Mouse (Mus musculus): ENCODE results near the gene Car10. TPM values are rescaled to one million over a fixed set of nuclear protein-coding genes. Genes with fewer than 3 reads are reported as not detected.
A peak's percentile ranks its signal among the peaks of the same experiment; 100 is the strongest.

The Car10 gene
- polyA plus RNA-seq, 1 experiment from 2014 or later, result 29.3 TPM

DNA sequence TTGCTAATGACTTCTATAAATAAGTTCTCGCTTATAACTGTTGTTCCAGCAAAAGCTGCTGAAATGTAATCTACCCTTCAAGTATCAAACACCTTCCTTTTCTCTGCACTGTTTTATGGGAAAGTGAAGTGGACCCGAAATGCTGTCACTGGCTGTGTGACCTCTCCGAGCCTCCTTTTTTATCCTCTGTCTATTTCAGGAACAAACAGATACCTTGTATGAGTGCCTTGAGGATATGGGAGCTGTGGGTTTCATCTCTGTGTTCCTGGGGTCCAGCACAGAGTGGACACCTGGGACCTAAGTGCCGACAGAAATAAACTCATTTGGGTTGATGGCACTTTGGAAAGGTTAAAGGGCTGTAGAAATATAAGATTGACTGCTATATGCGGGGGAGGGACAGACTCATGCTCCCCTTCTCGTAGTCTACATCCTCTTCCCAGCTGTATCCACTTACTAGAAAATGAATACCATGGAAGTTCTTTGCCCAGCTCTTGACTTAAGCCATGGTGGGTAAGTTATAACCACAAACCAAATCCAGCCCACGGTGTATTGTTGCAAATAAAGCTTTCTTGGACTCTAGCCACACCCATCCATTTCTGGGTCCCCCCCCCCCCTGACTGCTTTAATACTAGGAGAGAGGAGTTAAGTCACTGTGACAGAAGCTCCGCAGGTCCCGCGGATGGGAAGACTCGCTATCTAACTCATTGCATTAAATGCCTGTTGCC is 474.3 kb downstream of the Car10 start:
- H3K27me3 ChIP-seq, result no peaks in the 10 kb centered on the region
- no peak overlapping the region for H3K4me3 ChIP-seq
- H3K27ac ChIP-seq, result no peak overlapping the region
- no peak overlapping the region for H3K4me2 ChIP-seq
- 82% methylated on average over 11 of the region's 11 CpGs for WGBS
- no peaks in the 10 kb centered on the region for H3K4me1 ChIP-seq (replicated peaks)
- no peak overlapping the region for H3K9ac ChIP-seq
- no peak for ATAC-seq (ENCODE audit: low FRiP score)
- H3K36me3 ChIP-seq, result no peaks in the 10 kb centered on the region
- H3K9me3 ChIP-seq, result no peaks in the 10 kb centered on the region

GRCm38 (mm10) chr11:93577441-93577840 is 479.6 kb downstream of the Car10 start:
- ATAC-seq (ENCODE audit: low FRiP score), result no peak
- H3K4me3 ChIP-seq, result no peak overlapping the region
- H3K9me3 ChIP-seq, result no peaks in the 10 kb centered on the region
- H3K27ac ChIP-seq, result no peak overlapping the region
- H3K4me1 ChIP-seq (replicated peaks), result peaks cover 4% of the 10 kb centered on the region; the same call in 1 of the 2 replicates
- H3K4me2 ChIP-seq, result no peak overlapping the region
- H3K27me3 ChIP-seq, result no peaks in the 10 kb centered on the region
- WGBS, result 98% methylated on average over 2 of the region's 2 CpGs
- H3K36me3 ChIP-seq, result no peaks in the 10 kb centered on the region
- no peak overlapping the region for H3K9ac ChIP-seq

DNA sequence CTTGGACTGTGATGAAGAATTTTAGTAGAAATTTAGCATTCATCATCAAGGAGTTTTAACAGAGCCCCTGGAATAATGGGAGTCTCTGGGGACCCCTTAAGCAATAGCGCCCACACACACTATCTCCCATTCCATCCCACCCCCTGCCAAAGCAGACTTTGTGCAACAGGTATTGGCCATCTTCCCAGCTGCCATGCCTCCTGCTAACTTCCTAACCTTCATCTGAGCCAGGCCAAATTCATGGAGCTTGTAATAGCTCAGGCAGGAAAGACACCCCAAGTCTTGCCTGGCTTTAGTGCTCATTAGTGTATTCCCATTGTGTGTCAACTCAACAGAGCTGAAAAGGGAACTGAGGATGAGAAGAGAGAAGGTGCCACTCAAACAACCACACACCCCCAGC is 481.8 kb downstream of the Car10 start:
- Histone ChIP-seq H3K9ac (no peak overlapping the region), H3K4me1 (replicated peaks) (peaks cover 4% of the 10 kb centered on the region; the same call in 1 of the 2 replicates), H3K27ac (no peak overlapping the region), H3K4me3 (no peak overlapping the region), H3K27me3 (no peaks in the 10 kb centered on the region), H3K4me2 (no peak overlapping the region), H3K9me3 (no peaks in the 10 kb centered on the region), H3K36me3 (no peaks in the 10 kb centered on the region)
- WGBS, result 94% methylated on average over 1 of the region's 1 CpGs
- ATAC-seq (ENCODE audit: low FRiP score), result no peak

GRCm38 (mm10) chr11:93581326-93581725 is 483.5 kb downstream of the Car10 start:
- WGBS, result 65% methylated on average over 4 of the region's 4 CpGs
- Histone ChIP-seq H3K9ac (no peak overlapping the region), H3K4me3 (no peak overlapping the region), H3K4me1 (replicated peaks) (peaks cover 4% of the 10 kb centered on the region; the same call in 1 of the 2 replicates), H3K36me3 (no peaks in the 10 kb centered on the region), H3K9me3 (no peaks in the 10 kb centered on the region), H3K27ac (no peak overlapping the region), H3K27me3 (no peaks in the 10 kb centered on the region), H3K4me2 (no peak overlapping the region)
- ATAC-seq (ENCODE audit: low FRiP score), result no peak

DNA sequence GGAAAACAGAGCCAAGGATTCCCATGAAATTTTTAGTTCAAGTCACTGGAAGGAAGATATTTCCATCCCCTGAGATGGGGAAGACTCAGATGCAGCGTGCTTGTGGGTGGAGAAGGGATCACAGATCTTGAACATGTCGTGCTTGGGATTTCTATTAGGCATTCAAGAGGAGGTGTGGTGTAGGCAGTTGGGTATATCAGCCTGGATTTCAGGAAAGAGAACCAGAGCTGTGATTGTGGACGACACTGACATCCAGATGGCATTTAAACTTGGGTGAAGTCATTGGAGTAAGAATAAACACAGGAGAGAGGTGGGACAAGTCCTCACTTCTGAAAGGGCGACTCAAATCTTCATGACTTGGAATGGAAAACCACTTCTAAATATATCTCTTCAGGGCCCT is 490.0 kb downstream of the Car10 start:
- no peak overlapping the region for H3K4me2 ChIP-seq
- no peaks in the 10 kb centered on the region for H3K27me3 ChIP-seq
- H3K36me3 ChIP-seq, result no peaks in the 10 kb centered on the region
- no peak for ATAC-seq (ENCODE audit: low FRiP score)
- no peak overlapping the region for H3K27ac ChIP-seq
- no peak overlapping the region for H3K9ac ChIP-seq
- H3K4me1 ChIP-seq (replicated peaks), result no peaks in the 10 kb centered on the region
- no peaks in the 10 kb centered on the region; the same call in 1 of the 2 replicates for H3K9me3 ChIP-seq
- 81% methylated on average over 4 of the region's 4 CpGs for WGBS
- no peak overlapping the region for H3K4me3 ChIP-seq

- H3K4me1 ChIP-seq (replicated peaks), result peaks cover 9% of the 10 kb centered on the region
- no peaks in the 10 kb centered on the region for H3K27me3 ChIP-seq
- H3K4me2 ChIP-seq, result no peak overlapping the region
- no peaks in the 10 kb centered on the region; the same call in 1 of the 2 replicates for H3K9me3 ChIP-seq
- no peaks in the 10 kb centered on the region for H3K36me3 ChIP-seq
- ATAC-seq (ENCODE audit: low FRiP score), result no peak
- H3K27ac ChIP-seq, result no peak overlapping the region
- WGBS, result 82% methylated on average over 3 of the region's 3 CpGs
- H3K4me3 ChIP-seq, result no peak overlapping the region
- no peak overlapping the region for H3K9ac ChIP-seq
These were observed 492.8 kb downstream of the Car10 start for GRCm38 (mm10) chr11:93590652-93591051.

- peaks cover 9% of the 10 kb centered on the region for H3K4me1 ChIP-seq (replicated peaks)
- no peak overlapping the region for H3K4me2 ChIP-seq
- H3K4me3 ChIP-seq, result no peak overlapping the region
- H3K9me3 ChIP-seq, result no peaks in the 10 kb centered on the region; the same call in 1 of the 2 replicates
- ATAC-seq (ENCODE audit: low FRiP score), result peak; percentile 32; the same call in 1 of the 2 replicates
- 25% methylated on average over 2 of the region's 2 CpGs for WGBS
- H3K36me3 ChIP-seq, result no peaks in the 10 kb centered on the region
- no peak overlapping the region for H3K9ac ChIP-seq
- H3K27ac ChIP-seq, result no peak overlapping the region
- no peaks in the 10 kb centered on the region for H3K27me3 ChIP-seq
These were observed 496.2 kb downstream of the Car10 start for GRCm38 (mm10) chr11:93594033-93594432.

- H3K27ac ChIP-seq, result no peak overlapping the region
- no peaks in the 10 kb centered on the region for H3K36me3 ChIP-seq
- no peak overlapping the region for H3K4me3 ChIP-seq
- H3K27me3 ChIP-seq, result no peaks in the 10 kb centered on the region
- no peak for ATAC-seq (ENCODE audit: low FRiP score)
- no peak overlapping the region for H3K9ac ChIP-seq
- peaks cover 16% of the 10 kb centered on the region for H3K4me1 ChIP-seq (replicated peaks)
- no peak overlapping the region for H3K4me2 ChIP-seq
- 75% methylated on average over 4 of the region's 4 CpGs for WGBS
- H3K9me3 ChIP-seq, result no peaks in the 10 kb centered on the region
These were observed 500.3 kb downstream of the Car10 start for GRCm38 (mm10) chr11:93598175-93598574.

DNA sequence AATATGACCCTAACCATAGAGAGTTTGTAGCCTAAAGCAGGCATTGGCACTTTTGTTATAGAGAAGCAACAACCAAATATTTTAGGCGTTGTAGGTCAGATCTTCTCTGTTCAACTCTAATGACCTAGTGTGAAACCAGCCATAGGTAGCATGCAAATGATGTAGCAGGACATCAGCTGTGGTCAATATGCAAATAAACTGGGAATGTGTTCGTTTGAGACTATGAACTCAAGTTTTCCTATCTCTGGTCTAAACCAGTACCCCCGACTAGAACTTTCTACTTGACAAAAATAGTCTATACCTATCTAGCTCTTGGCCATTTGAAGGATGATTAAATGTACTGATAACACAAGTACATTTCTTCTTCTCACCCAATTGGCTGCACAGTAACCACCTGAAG is 501.9 kb downstream of the Car10 start:
- Histone ChIP-seq H3K9ac (no peak overlapping the region), H3K4me2 (no peak overlapping the region), H3K4me1 (replicated peaks) (peaks cover 12% of the 10 kb centered on the region; the same call in 1 of the 2 replicates), H3K27ac (no peak overlapping the region), H3K9me3 (no peaks in the 10 kb centered on the region), H3K4me3 (no peak overlapping the region), H3K27me3 (no peaks in the 10 kb centered on the region), H3K36me3 (no peaks in the 10 kb centered on the region)
- ATAC-seq (ENCODE audit: low FRiP score), result no peak
- WGBS, result 88% methylated on average over 3 of the region's 3 CpGs

GRCm38 (mm10) chr11:93603575-93603974 is 505.7 kb downstream of the Car10 start:
- no peak overlapping the region for H3K27ac ChIP-seq
- H3K4me2 ChIP-seq, result no peak overlapping the region
- no peaks in the 10 kb centered on the region for H3K27me3 ChIP-seq
- no peaks in the 10 kb centered on the region for H3K9me3 ChIP-seq
- H3K9ac ChIP-seq, result no peak overlapping the region
- 29% methylated on average over 1 of the region's 1 CpGs for WGBS
- H3K36me3 ChIP-seq, result no peaks in the 10 kb centered on the region
- H3K4me1 ChIP-seq (replicated peaks), result peaks cover 12% of the 10 kb centered on the region; the same call in 1 of the 2 replicates
- H3K4me3 ChIP-seq, result no peak overlapping the region
- ATAC-seq (ENCODE audit: low FRiP score), result no peak

DNA sequence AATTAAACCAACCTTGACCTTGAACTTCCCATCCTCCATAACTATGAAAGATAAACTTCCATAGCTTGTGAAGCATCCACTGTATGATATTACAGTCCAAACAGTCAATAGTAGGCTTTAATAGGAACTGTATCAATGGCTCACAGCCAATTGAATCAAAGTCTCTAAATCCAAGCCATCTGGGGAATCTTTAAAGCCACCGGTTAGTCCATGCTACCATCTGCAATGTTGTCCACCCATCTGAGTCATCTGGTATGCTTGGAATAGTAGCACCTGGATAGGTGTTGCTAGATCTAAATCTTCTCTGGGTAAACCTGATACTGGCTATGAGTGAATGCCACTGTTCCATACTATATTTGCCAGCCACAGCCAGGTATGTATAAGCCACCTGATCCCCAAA is 509.3 kb downstream of the Car10 start:
- ATAC-seq (ENCODE audit: low FRiP score), result no peak
- H3K9ac ChIP-seq, result no peak overlapping the region
- H3K9me3 ChIP-seq, result no peaks in the 10 kb centered on the region
- no peak overlapping the region for H3K27ac ChIP-seq
- no peaks in the 10 kb centered on the region for H3K36me3 ChIP-seq
- 82% methylated on average over 1 of the region's 1 CpGs for WGBS
- no peak overlapping the region for H3K4me2 ChIP-seq
- H3K4me3 ChIP-seq, result no peak overlapping the region
- H3K27me3 ChIP-seq, result no peaks in the 10 kb centered on the region
- H3K4me1 ChIP-seq (replicated peaks), result peaks cover 14% of the 10 kb centered on the region; the same call in 1 of the 2 replicates

GRCm38 (mm10) chr11:93608716-93609115 is 510.9 kb downstream of the Car10 start:
- no peak overlapping the region for H3K27ac ChIP-seq
- H3K9me3 ChIP-seq, result no peaks in the 10 kb centered on the region
- no peak overlapping the region for H3K9ac ChIP-seq
- no peaks in the 10 kb centered on the region for H3K36me3 ChIP-seq
- no peaks in the 10 kb centered on the region for H3K27me3 ChIP-seq
- 0 out of 2 replicates have a peak, but pooled peaks cover 2% of the 10 kb centered on the region for H3K4me1 ChIP-seq (replicated peaks)
- no peak overlapping the region for H3K4me2 ChIP-seq
- no peak overlapping the region for H3K4me3 ChIP-seq
- WGBS, result 45% methylated on average over 7 of the region's 7 CpGs
- ATAC-seq (ENCODE audit: low FRiP score), result no peak

GRCm38 (mm10) chr11:93612071-93612470 is 514.2 kb downstream of the Car10 start:
- Histone ChIP-seq H3K4me1 (replicated peaks) (0 out of 2 replicates have a peak, but pooled peaks cover 2% of the 10 kb centered on the region), H3K4me2 (no peak overlapping the region), H3K9me3 (no peaks in the 10 kb centered on the region), H3K27ac (no peak overlapping the region), H3K4me3 (no peak overlapping the region), H3K27me3 (no peaks in the 10 kb centered on the region), H3K36me3 (no peaks in the 10 kb centered on the region), H3K9ac (no peak overlapping the region)
- 77% methylated on average over 4 of the region's 4 CpGs for WGBS
- no peak for ATAC-seq (ENCODE audit: low FRiP score)
